In the genomic region with DNA sequence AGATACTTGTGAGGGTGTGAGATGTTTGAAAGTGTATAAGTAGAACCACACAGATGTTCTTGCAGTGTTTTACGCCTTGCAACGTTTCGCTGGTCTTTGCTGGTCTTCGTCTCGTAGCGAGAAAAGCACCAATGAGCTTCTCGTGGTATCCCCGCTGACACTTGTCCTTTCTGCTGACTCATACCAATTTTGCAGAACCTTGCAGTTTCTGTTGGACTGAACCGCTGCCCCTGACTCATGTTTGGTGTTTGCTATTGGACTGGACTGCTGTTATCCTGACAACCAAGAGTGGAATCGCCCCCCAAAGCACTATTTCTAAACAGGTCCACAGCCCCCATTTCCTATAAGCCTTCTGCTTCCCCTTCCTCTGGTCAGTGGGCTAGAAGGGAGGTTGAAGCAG, we compare ENCODE assay signal across 21 mouse cellular contexts. TPM values are rescaled to one million over a fixed set of nuclear protein-coding genes. Genes with fewer than 3 reads are reported as not detected.
"Had no signal": no experiment of that assay in that cellular context is flagged by ENCODE, and none has a peak within 500 bp of the region (broad histone marks: within the 10 kb centered on the region; RNA-seq: fewer than 3 reads in every experiment).

No protein-coding gene starts in this region.

- H3K4me1 ChIP-seq: limb, embryonic 15.5 days; liver, embryonic 15.5 days; lung, embryonic 15.5 days; neural tube, embryonic 13.5 days had no signal

- H3K27me3 ChIP-seq: lung, embryonic 15.5 days; neural tube, embryonic 13.5 days had no signal

- H3K9me3 ChIP-seq: limb, embryonic 15.5 days; liver, embryonic 15.5 days; lung, embryonic 15.5 days; neural tube, embryonic 13.5 days had no signal

- DNase-seq: kidney, adult 11 months; kidney, adult 9 months; kidney, postnatal 4 days; lung, postnatal 14 days; midbrain, embryonic 14.5 days; retina, postnatal 1 day; right cerebral cortex, postnatal 4 days; thymus, adult 18-20 months; thymus, postnatal 14 days had no signal

- H3K4me3 ChIP-seq: limb, embryonic 15.5 days; liver, embryonic 15.5 days; lung, embryonic 15.5 days; neural tube, embryonic 13.5 days had no signal

- H3K9ac ChIP-seq: limb, embryonic 15.5 days; liver, embryonic 15.5 days; lung, embryonic 15.5 days; neural tube, embryonic 13.5 days had no signal

- H3K27ac ChIP-seq: kidney, postnatal 0 days; limb, embryonic 15.5 days; liver, embryonic 15.5 days; lung, embryonic 15.5 days; macrophage; neural tube, embryonic 13.5 days had no signal

- H3K36me3 ChIP-seq: limb, embryonic 15.5 days; liver, embryonic 15.5 days; lung, embryonic 15.5 days; neural tube, embryonic 13.5 days had no signal

- H3K4me2 ChIP-seq: limb, embryonic 15.5 days; liver, embryonic 15.5 days; lung, embryonic 15.5 days; neural tube, embryonic 13.5 days had no signal

RNA-seq across cellular contexts. Expression of a gene that starts 10.1 kb away (rescaled TPM):
- total RNA-seq: layer of hippocampus, adult 8-10 months; layer of hippocampus, postnatal 14 days; left cerebral cortex, adult 18-20 months; left cerebral cortex, postnatal 10 days had no signal
- polyA plus RNA-seq: kidney, postnatal 0 days; limb, embryonic 11.5 days; liver, embryonic 15.5 days; lung, embryonic 15.5 days; macrophage; neural tube, embryonic 13.5 days; urinary bladder, adult 2 months had no signal

RNA-seq across cellular contexts. Expression of a gene that starts 11.7 kb away (rescaled TPM):
- polyA plus RNA-seq: macrophage had no signal
